Mouse (Mus musculus): Measurements from ENCODE around the gene Dclk1.

- no peak for TF ChIP-seq CTCF (IDR thresholded peaks at IDR 0.05; ENCODE audit: control insufficient read depth, insufficient read depth, insufficient replicate concordance, low read depth, low read length)
- TF ChIP-seq POLR2A (IDR thresholded peaks at IDR 0.05; ENCODE audit: control insufficient read depth, low read depth, low read length) = no peak
Observed at GRCm38 (mm10) chr3:55547106-55547505, 304.9 kb downstream of the Dclk1 start.
